Mouse (Mus musculus) right cerebral cortex, adult 18-20 months (tissue): ENCODE measurements at regions not wholly inside any gene's neighbourhood (a gene's known extent, or its start where the extent isn't known, plus 50 kb on each side); places are given as distances from the start of the nearest gene placed in this dataset.
"Not testable (repeated sequence)": the region's sequence is repeated elsewhere in the genome, so short reads cannot be mapped to it uniquely, and the experiment has no call there.

Experiments
- DNase-seq: peaks from one replicate; pipeline ENCODE4 v3.0.0; 2022; ENCODE audit warnings: mixed read lengths

DNA sequence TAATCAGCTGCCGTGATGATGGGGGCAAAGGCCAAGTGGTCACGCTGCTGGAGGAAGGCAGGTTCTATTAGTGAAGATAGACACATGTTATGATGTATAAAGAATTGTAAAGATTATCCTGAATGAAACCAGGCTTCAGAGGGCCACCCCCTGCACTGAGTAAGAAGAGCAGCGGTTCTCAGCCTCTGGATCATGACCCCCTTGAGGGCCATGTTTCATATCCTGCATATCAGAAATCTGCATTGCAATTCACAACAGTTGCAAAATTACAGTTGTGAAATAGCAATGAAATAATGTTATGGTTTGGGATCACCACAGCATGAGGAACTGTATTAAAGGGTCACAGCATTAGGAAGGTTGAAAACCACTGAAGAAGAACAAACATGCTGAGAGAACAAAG, 162.5 kb upstream of the Zranb2 start:
- DNase-seq = no peak

DNA sequence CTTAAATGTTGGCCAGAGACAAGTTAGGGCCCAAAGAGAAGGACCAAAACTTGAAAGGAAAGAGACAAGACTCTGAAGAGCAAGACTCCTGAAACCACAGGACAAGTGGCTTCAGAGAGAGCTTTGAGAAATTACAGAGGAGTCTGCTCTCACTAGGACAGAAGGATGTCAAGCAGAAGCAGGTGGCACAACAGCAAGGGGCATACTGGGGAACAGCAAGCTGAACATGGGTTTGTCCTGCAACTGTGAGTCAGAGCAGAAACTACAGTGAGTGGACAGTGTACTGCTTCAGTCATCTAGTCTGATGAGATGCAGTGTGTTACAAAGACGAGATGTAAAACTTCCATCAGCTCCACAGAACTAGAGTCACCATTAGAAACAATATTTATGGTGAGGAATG, 160.6 kb upstream of the Zranb2 start:
- DNase-seq = no peak

DNA sequence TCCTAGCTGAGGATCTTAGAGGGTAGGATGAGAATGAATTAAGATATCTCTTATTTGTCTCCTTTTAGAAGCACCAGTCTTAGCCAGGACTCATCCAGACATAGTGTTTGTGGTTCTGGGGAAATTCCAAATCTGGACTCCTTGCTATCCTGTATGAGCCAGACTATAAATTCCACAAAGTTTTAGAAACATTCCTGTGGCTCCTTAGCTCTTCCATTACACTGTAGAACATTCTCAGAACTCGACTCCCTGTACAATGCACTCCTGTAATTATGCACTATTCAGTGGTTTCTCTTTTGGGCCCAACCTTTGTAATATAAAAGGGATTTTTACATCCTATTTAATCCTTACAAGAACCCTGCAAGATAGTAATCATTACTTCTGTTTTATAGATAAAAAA, 159.8 kb upstream of the Zranb2 start:
- DNase-seq = no peak

- DNase-seq = no peak
These were observed 156.4 kb upstream of the Zranb2 start for GRCm38 (mm10) chr3:157377531-157377930.

- no peak for DNase-seq
These were observed 155.8 kb upstream of the Zranb2 start for GRCm38 (mm10) chr3:157378127-157378526.

DNA sequence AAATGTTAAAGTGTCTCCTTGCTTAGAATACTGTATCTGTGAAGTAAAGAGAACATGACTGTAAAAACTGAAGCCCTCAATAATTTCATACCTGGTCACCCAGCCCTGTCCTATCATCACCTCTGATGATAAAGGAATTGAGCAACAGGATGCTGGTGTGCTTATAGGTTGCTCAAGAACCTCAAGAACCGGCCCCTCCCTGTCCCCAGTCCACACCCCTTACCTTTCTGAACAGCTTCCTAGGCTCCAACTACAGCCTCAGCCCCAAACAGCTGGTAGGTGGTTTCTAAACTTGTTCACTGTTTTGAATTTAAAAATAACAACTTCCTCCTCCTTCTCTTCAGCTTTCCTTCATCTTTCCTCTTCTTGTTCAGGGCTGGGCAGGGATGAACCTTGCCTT, 142.1 kb upstream of the Zranb2 start:
- DNase-seq = peak; percentile 13

DNA sequence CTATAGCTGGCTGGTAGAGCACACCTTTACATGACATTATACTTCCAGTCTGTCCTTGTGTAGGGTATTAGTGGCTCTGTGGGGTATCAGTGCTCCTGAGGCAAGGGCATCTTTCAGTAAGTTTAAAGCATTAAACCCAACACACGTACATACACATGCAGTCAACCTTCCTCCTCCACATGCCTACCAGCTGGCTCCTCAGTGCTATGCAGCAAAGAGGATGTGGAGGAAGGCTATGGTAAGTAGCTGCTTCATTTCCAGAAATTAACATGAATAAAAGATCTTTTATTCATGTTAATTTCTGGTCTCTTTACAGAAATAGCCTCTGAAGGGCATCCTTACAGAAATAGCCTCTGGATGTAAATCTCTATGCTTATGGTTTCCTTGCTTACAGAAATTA, 140.1 kb upstream of the Zranb2 start:
- peak; percentile 13 for DNase-seq

- DNase-seq = no peak
These were observed 134.1 kb upstream of the Zranb2 start for GRCm38 (mm10) chr3:157399909-157400308.

GRCm38 (mm10) chr3:157404054-157404453, 129.9 kb upstream of the Zranb2 start:
- DNase-seq = no peak

DNA sequence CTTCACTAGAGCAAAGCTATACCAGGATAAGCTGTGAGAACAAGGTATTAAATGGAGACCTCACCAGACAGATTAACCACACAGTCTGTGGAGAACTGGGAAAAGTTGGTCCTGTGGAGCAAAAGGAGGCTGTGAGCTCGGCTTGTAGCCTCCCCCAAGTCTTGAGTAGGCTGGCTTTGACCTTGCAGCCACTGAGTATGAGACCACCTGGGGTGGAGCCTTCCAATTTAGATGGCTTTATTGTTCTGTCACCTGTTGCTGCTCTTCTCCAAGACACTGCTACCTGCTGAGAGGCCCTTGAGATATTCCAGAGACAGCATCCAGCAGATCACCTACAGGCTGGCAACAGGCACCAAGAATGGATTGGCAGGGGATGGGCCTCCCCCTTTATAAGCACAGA, 110.5 kb upstream of the Zranb2 start:
- DNase-seq = not testable (repeated sequence)

- no peak for DNase-seq
These were observed 107.2 kb upstream of the Zranb2 start for GRCm38 (mm10) chr3:157426720-157427119.

DNA sequence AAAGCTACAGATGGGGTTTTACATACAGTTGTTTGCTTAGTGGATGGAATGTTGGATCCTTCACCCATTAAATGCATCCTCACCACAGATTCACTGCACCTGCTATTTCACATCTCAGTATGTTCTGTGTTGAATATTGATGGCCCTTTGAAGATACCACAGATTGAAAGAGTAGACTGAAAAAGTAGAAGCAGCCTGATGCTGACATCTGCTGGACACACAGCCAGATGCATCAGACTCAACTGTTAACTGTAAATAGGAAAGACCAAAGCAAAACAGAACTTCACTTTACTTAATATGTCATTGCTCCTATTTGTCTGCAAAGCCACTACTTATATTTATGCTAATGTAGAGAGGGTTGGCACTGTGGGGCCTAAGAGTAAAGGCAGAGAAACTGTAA, 84.2 kb upstream of the Zranb2 start:
- DNase-seq = peak; percentile 62

GRCm38 (mm10) chr3:157471600-157471999, 62.4 kb upstream of the Zranb2 start:
- no peak for DNase-seq

DNA sequence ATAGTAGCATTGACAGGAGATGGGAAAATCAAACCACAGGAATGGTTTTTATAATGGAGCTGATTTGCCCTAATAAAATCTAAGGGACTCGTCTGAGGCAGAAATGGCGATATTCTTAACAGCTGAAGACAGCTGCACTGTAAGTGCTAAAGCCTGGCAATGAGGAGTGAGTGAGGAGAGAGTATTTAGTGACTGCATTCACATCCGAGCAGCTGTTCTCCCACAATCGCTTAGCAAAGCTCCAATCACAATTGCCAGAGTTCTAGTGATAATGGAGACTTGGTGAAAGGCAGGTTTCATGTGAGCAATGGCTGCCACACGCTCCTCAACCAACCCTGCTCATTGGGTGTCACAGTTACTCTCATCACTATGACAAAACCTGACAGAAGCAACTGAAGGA, 61.3 kb upstream of the Zranb2 start:
- no peak for DNase-seq

- no peak for DNase-seq
These were observed 56.2 kb upstream of the Zranb2 start for GRCm38 (mm10) chr3:157477731-157478130.
